Mouse (Mus musculus) brain, embryonic 14.5 days (tissue): ENCODE results near the gene Zbtb34.

Experiments
- CTCF ChIP-seq: fragments of 200-500 bp; IDR thresholded peaks from 2 replicates; pipeline ENCODE4 v1.5.1; 2012; ENCODE audit warnings: inconsistent platforms, mild to moderate bottlenecking, moderate library complexity, borderline replicate concordance; ENCODE audit not compliant: insufficient read depth, insufficient read length; ENCODE audit errors: extremely low read depth
- POLR2A ChIP-seq: fragments of 200-500 bp; IDR thresholded peaks from 2 replicates; pipeline ENCODE4 v1.6.1; 2012; ENCODE audit warnings: mild to moderate bottlenecking, inconsistent platforms, borderline replicate concordance; ENCODE audit not compliant: poor library complexity, insufficient read depth, insufficient read length, severe bottlenecking; ENCODE audit errors: extremely low read depth

DNA sequence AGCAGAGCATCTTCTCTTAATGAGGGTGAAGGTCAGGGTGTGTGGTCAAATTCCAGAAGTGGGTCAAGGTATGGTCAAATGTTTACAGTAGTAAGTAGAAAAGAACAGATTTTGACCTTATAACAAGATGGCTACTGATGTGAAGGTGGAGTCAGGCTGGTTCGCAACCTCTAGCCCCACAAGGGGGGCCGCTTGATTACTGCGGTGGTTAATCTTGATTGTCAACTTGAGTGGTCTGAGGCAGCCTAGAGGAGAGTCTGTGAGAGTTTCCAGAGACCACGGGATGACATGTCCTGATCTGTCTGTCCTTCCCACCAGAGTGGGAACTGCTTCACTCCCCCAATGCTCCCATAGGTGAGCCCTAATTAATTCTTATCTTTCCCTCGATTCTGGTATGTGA lies 30.6 kb downstream of the Zbtb34 start:
- TF ChIP-seq CTCF (no peak), POLR2A (no peak)
